Mouse (Mus musculus) adrenal gland, postnatal 14 days (tissue): Measurements from ENCODE around the gene Gzmm. TPM values are rescaled to one million over a fixed set of nuclear protein-coding genes. Genes with fewer than 3 reads are reported as not detected.
"Not testable (repeated sequence)": the region's sequence is repeated elsewhere in the genome, so short reads cannot be mapped to it uniquely, and the experiment has no call there.

Experiments
- DNase-seq: peaks from one replicate; pipeline ENCODE4 v3.0.0; 2021; ENCODE audit warnings: mixed read lengths
- total RNA-seq: library from RNA; stranded (reverse); gene quantifications from 2 replicates; pipeline ENCODE4 v1.2.3, GENCODE M21; 2021

Gene Gzmm
- total RNA-seq, 1 experiment from 2014 or later, result 0.89 TPM

- peak; percentile 68 for DNase-seq
Measured at GRCm38 (mm10) chr10:79701443-79702129, 12.8 kb downstream of the Gzmm start.

GRCm38 (mm10) chr10:79702970-79703369, 14.2 kb downstream of the Gzmm start:
- DNase-seq, result not testable (repeated sequence)

GRCm38 (mm10) chr10:79703541-79703940, 14.7 kb downstream of the Gzmm start:
- peak; percentile 8 for DNase-seq

- peak; percentile 99 for DNase-seq
Measured at GRCm38 (mm10) chr10:79704065-79704969, 15.5 kb downstream of the Gzmm start, which contains the start of gene Bsg. Gene Bsg (plus strand): TSS chr10:79704491.

GRCm38 (mm10) chr10:79704970-79705360, 16.1 kb downstream of the Gzmm start:
- DNase-seq, result peak; percentile 15

GRCm38 (mm10) chr10:79705951-79706350, 17.1 kb downstream of the Gzmm start:
- DNase-seq, result peak; percentile 38

- DNase-seq, result peak; percentile 59
Measured at GRCm38 (mm10) chr10:79706406-79707094, 17.7 kb downstream of the Gzmm start.

GRCm38 (mm10) chr10:79707162-79707561, 18.3 kb downstream of the Gzmm start:
- DNase-seq, result peak; percentile 4

GRCm38 (mm10) chr10:79707759-79708158, 18.9 kb downstream of the Gzmm start:
- DNase-seq, result peak; percentile 34

GRCm38 (mm10) chr10:79708668-79709067, 19.8 kb downstream of the Gzmm start:
- DNase-seq, result peak; percentile 4

- DNase-seq, result no peak
Measured at GRCm38 (mm10) chr10:79709307-79709706, 20.5 kb downstream of the Gzmm start.

- DNase-seq, result no peak
Measured at GRCm38 (mm10) chr10:79712029-79712428, 23.2 kb downstream of the Gzmm start.

- peak; percentile 93 for DNase-seq
Measured at GRCm38 (mm10) chr10:79712499-79713126, 23.8 kb downstream of the Gzmm start.

GRCm38 (mm10) chr10:79713163-79713562, 24.3 kb downstream of the Gzmm start:
- DNase-seq, result no peak

- DNase-seq, result peak; percentile 54
Measured at GRCm38 (mm10) chr10:79714996-79715395, 26.2 kb downstream of the Gzmm start.

GRCm38 (mm10) chr10:79716254-79716987, 27.6 kb downstream of the Gzmm start, which contains the start of gene Hcn2:
Gene Hcn2 (plus strand): TSS chr10:79716634.
- peak; percentile 60 for DNase-seq

GRCm38 (mm10) chr10:79716988-79717355, 28.2 kb downstream of the Gzmm start:
- DNase-seq, result peak; percentile 50

- DNase-seq, result peak; percentile 90
Measured at GRCm38 (mm10) chr10:79717640-79718357, 29.0 kb downstream of the Gzmm start.

GRCm38 (mm10) chr10:79721089-79721488, 32.3 kb downstream of the Gzmm start:
- no peak for DNase-seq

- DNase-seq, result no peak
Measured at GRCm38 (mm10) chr10:79723047-79723446, 34.2 kb downstream of the Gzmm start.

GRCm38 (mm10) chr10:79723692-79724091, 34.9 kb downstream of the Gzmm start:
- no peak for DNase-seq
